Mouse (Mus musculus): Measurements from ENCODE around the gene Sesn1. TPM values are rescaled to one million over a fixed set of nuclear protein-coding genes. Genes with fewer than 3 reads are reported as not detected.
"Not testable (repeated sequence)": the region's sequence is repeated elsewhere in the genome, so short reads cannot be mapped to it uniquely, and the experiment has no call there.

The Sesn1 gene
- polyA plus RNA-seq, 1 experiment = 20.8 TPM

- H3K4me1 ChIP-seq (ENCODE audit: control insufficient read depth, insufficient read depth, low read length) = peaks cover 2% of the 10 kb centered on the region
- no peak overlapping the region for H3K4me3 ChIP-seq (replicated peaks; ENCODE audit: extremely low read depth, low read depth, low read length)
- WGBS = 67% methylated on average over 3 of the region's 3 CpGs
- DNase-seq = no peak
- TF ChIP-seq POLR2A (IDR thresholded peaks at IDR 0.05; ENCODE audit: borderline replicate concordance, extremely low read depth, low read depth, low read length) (no peak), CTCF (IDR thresholded peaks at IDR 0.05; ENCODE audit: insufficient read depth, low read length) (no peak)
Observed at GRCm38 (mm10) chr10:41819307-41819706, 9.6 kb downstream of the Sesn1 start.

- TF ChIP-seq CTCF (IDR thresholded peaks at IDR 0.05; ENCODE audit: insufficient read depth, low read length) (no peak), POLR2A (IDR thresholded peaks at IDR 0.05; ENCODE audit: borderline replicate concordance, extremely low read depth, low read depth, low read length) (no peak)
- WGBS = 95% methylated on average over 5 of the region's 5 CpGs
- Histone ChIP-seq H3K4me3 (replicated peaks; ENCODE audit: extremely low read depth, low read depth, low read length) (no peak overlapping the region), H3K4me1 (ENCODE audit: control insufficient read depth, insufficient read depth, low read length) (peaks cover 2% of the 10 kb centered on the region)
- no peak for DNase-seq
Observed at GRCm38 (mm10) chr10:41820401-41820800, 10.7 kb downstream of the Sesn1 start.

GRCm38 (mm10) chr10:41821171-41821570, 11.4 kb downstream of the Sesn1 start:
- peaks cover 2% of the 10 kb centered on the region for H3K4me1 ChIP-seq (ENCODE audit: control insufficient read depth, insufficient read depth, low read length)
- 85% methylated on average over 6 of the region's 6 CpGs for WGBS
- H3K4me3 ChIP-seq (replicated peaks; ENCODE audit: extremely low read depth, low read depth, low read length) = no peak overlapping the region
- TF ChIP-seq CTCF (IDR thresholded peaks at IDR 0.05; ENCODE audit: insufficient read depth, low read length) (no peak), POLR2A (IDR thresholded peaks at IDR 0.05; ENCODE audit: borderline replicate concordance, extremely low read depth, low read depth, low read length) (no peak)
- no peak for DNase-seq

- DNase-seq = no peak
- Histone ChIP-seq H3K4me1 (ENCODE audit: control insufficient read depth, insufficient read depth, low read length) (no peaks in the 10 kb centered on the region), H3K4me3 (replicated peaks; ENCODE audit: extremely low read depth, low read depth, low read length) (no peak overlapping the region)
- WGBS = 59% methylated on average over 5 of the region's 5 CpGs
- no peak for TF ChIP-seq CTCF (IDR thresholded peaks at IDR 0.05; ENCODE audit: insufficient read depth, low read length)
- no peak for TF ChIP-seq POLR2A (IDR thresholded peaks at IDR 0.05; ENCODE audit: borderline replicate concordance, extremely low read depth, low read depth, low read length)
Observed at GRCm38 (mm10) chr10:41822573-41823281, 13.0 kb downstream of the Sesn1 start.

- WGBS = 98% methylated on average over 4 of the region's 4 CpGs
- DNase-seq; H3K4me3 ChIP-seq (replicated peaks; ENCODE audit: extremely low read depth, low read depth, low read length); H3K4me1 ChIP-seq (ENCODE audit: control insufficient read depth, insufficient read depth, low read length): not testable (repeated sequence)
Observed at GRCm38 (mm10) chr10:41823282-41823675, 13.5 kb downstream of the Sesn1 start.

- Histone ChIP-seq H3K4me3 (replicated peaks; ENCODE audit: extremely low read depth, low read depth, low read length) (no peak overlapping the region), H3K4me1 (ENCODE audit: control insufficient read depth, insufficient read depth, low read length) (no peaks in the 10 kb centered on the region)
- TF ChIP-seq POLR2A (IDR thresholded peaks at IDR 0.05; ENCODE audit: borderline replicate concordance, extremely low read depth, low read depth, low read length) (no peak), CTCF (IDR thresholded peaks at IDR 0.05; ENCODE audit: insufficient read depth, low read length) (no peak)
- DNase-seq = no peak
- WGBS = 67% methylated on average over 4 of the region's 4 CpGs
Observed at GRCm38 (mm10) chr10:41823916-41824315, 14.2 kb downstream of the Sesn1 start.

GRCm38 (mm10) chr10:41825041-41825440, 15.3 kb downstream of the Sesn1 start:
- Histone ChIP-seq H3K4me1 (ENCODE audit: control insufficient read depth, insufficient read depth, low read length) (no peaks in the 10 kb centered on the region), H3K4me3 (replicated peaks; ENCODE audit: extremely low read depth, low read depth, low read length) (no peak overlapping the region)
- TF ChIP-seq CTCF (IDR thresholded peaks at IDR 0.05; ENCODE audit: insufficient read depth, low read length) (no peak), POLR2A (IDR thresholded peaks at IDR 0.05; ENCODE audit: borderline replicate concordance, extremely low read depth, low read depth, low read length) (no peak)
- 84% methylated on average over 10 of the region's 10 CpGs for WGBS
- no peak for DNase-seq

- H3K4me1 ChIP-seq (ENCODE audit: control insufficient read depth, insufficient read depth, low read length) = no peaks in the 10 kb centered on the region
- no peak for DNase-seq
- H3K4me3 ChIP-seq (replicated peaks; ENCODE audit: extremely low read depth, low read depth, low read length) = no peak overlapping the region
- WGBS = 74% methylated on average over 4 of the region's 4 CpGs
- TF ChIP-seq CTCF (IDR thresholded peaks at IDR 0.05; ENCODE audit: insufficient read depth, low read length) (no peak), POLR2A (IDR thresholded peaks at IDR 0.05; ENCODE audit: borderline replicate concordance, extremely low read depth, low read depth, low read length) (no peak)
Observed at GRCm38 (mm10) chr10:41825996-41826395, 16.3 kb downstream of the Sesn1 start.

- H3K4me1 ChIP-seq (ENCODE audit: control insufficient read depth, insufficient read depth, low read length) = no peaks in the 10 kb centered on the region
Observed at GRCm38 (mm10) chr10:41826526-41827116, 16.9 kb downstream of the Sesn1 start.

GRCm38 (mm10) chr10:41827784-41828183, 18.0 kb downstream of the Sesn1 start:
- H3K4me3 ChIP-seq (replicated peaks; ENCODE audit: extremely low read depth, low read depth, low read length) = no peak overlapping the region
- peaks cover 3% of the 10 kb centered on the region for H3K4me1 ChIP-seq (ENCODE audit: control insufficient read depth, insufficient read depth, low read length)
- TF ChIP-seq CTCF (IDR thresholded peaks at IDR 0.05; ENCODE audit: insufficient read depth, low read length) (no peak), POLR2A (IDR thresholded peaks at IDR 0.05; ENCODE audit: borderline replicate concordance, extremely low read depth, low read depth, low read length) (no peak)
- DNase-seq = no peak
- WGBS = 87% methylated on average over 4 of the region's 4 CpGs

More at GRCm38 (mm10) chr10:41826526-41827116, 16.9 kb downstream of the Sesn1 start:
- no peak for DNase-seq
- WGBS = 76% methylated on average over 6 of the region's 6 CpGs
- H3K4me3 ChIP-seq (replicated peaks; ENCODE audit: extremely low read depth, low read depth, low read length) = no peak overlapping the region
- no peak for TF ChIP-seq CTCF (IDR thresholded peaks at IDR 0.05; ENCODE audit: insufficient read depth, low read length)
- no peak for TF ChIP-seq POLR2A (IDR thresholded peaks at IDR 0.05; ENCODE audit: borderline replicate concordance, extremely low read depth, low read depth, low read length)

Data from lung, adult 2 months (tissue).